Mouse (Mus musculus): ENCODE measurements around the gene Rgs9. TPM values are rescaled to one million over a fixed set of nuclear protein-coding genes. Genes with fewer than 3 reads are reported as not detected.
A peak's percentile ranks its signal among the peaks of the same experiment; 100 is the strongest.
"Not testable (repeated sequence)": the region's sequence is repeated elsewhere in the genome, so short reads cannot be mapped to it uniquely, and the experiment has no call there.

The Rgs9 gene
- polyA plus RNA-seq, 1 experiment from 2014 or later, result 3.0 TPM

DNA sequence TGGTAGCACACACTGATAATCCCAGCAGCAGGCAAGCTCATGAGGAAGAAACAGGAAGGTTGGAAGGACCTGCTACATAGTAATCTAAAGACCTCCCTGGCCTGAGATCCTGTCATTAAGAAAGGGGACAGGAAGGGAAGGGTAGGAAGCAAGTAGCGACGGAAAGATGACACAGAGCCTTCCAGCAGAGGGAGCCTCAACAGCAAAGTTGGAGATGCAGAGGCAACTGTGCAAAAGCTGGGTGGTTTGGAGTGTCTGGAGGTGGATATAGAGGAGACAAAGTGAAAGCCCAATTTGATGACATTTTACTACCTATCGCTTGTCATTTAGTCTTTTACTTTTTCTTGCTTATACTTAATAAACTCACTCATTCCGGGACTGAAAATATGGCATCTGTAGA lies 19.0 kb upstream of the Rgs9 start:
- WGBS, result 41% methylated on average over 4 of the region's 4 CpGs
- Histone ChIP-seq H3K36me3 (ENCODE audit: insufficient read depth, low read length) (no peaks in the 10 kb centered on the region), H3K4me3 (ENCODE audit: low read depth, low read length) (no peak overlapping the region), H3K9me3 (ENCODE audit: low read length) (no peaks in the 10 kb centered on the region), H3K4me1 (ENCODE audit: insufficient read depth, low read depth, low read length) (peaks cover 4% of the 10 kb centered on the region; the same call in 1 of the 2 replicates), H3K9ac (replicated peaks; ENCODE audit: low read depth) (no peak overlapping the region), H3K27ac (ENCODE audit: low read length) (no peak overlapping the region), H3K27me3 (replicated peaks; ENCODE audit: insufficient read depth, low read length) (no peaks in the 10 kb centered on the region), H3K4me2 (replicated peaks; ENCODE audit: low read depth, low read length) (no peak overlapping the region)
- TF ChIP-seq EP300 (IDR thresholded peaks at IDR 0.05), result no peak
- TF ChIP-seq CTCF (IDR thresholded peaks at IDR 0.05), result peak; percentile 79
- ATAC-seq (no peak), DNase-seq (ENCODE audit: low spot score) (peak; percentile 40)

DNA sequence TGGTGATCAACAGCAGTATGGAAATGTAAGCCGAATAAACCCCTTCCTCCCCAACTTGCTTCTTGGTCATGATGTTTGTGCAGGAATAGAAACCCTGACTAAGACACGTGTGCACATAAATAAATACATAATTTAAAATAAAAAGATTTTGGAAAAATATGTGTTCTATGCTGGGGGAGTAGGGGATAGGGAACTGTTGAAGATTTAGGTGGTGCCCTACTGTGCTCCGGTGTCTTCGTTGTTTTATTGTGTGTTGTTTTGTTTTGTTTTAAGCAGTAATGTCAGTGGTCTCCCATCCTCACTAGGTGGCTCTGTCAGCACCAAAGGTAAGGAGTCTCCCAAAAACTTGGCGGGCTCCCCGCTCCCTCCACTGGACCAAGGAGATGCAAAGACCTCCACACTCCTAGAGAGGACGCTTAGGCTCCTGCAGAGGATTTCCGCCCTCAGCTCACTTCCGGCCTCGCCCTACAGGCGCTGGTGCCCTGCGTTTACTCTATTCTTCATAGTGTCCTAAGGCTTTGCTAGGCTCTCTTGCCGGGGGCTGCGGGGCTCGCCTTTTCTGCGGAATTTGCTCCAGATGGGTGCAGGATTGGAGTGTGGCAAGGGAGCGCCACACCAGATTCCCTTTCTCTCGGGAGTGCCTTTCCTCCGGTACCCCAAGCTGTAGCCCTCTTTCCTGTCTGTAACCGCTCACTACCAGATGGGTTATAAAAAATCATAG lies 14.1 kb upstream of the Rgs9 start:
- H3K4me1 ChIP-seq (ENCODE audit: insufficient read depth, low read depth, low read length), result peaks cover 4% of the 10 kb centered on the region; the same call in 1 of the 2 replicates
- peak overlapping the region; percentile 56 for H3K4me3 ChIP-seq (ENCODE audit: low read depth, low read length)
- H3K9me3 ChIP-seq (ENCODE audit: low read length), result no peaks in the 10 kb centered on the region
- WGBS, result 12% methylated on average over 20 of the region's 20 CpGs
- peak overlapping the region; percentile 61 for H3K9ac ChIP-seq (replicated peaks; ENCODE audit: low read depth)
- no peak overlapping the region; the same call in 1 of the 2 replicates for H3K27ac ChIP-seq (ENCODE audit: low read length)
- no peaks in the 10 kb centered on the region for H3K27me3 ChIP-seq (replicated peaks; ENCODE audit: insufficient read depth, low read length)
- no peaks in the 10 kb centered on the region for H3K36me3 ChIP-seq (ENCODE audit: insufficient read depth, low read length)
- peak overlapping the region; percentile 80 for H3K4me2 ChIP-seq (replicated peaks; ENCODE audit: low read depth, low read length)
- DNase-seq (ENCODE audit: low spot score) (peak; percentile 80), ATAC-seq (peak; percentile 91)
- TF ChIP-seq EP300 (IDR thresholded peaks at IDR 0.05) (0 out of 2 replicates have a peak, but pooled peaks have one; percentile 9), CTCF (IDR thresholded peaks at IDR 0.05) (peak; percentile 30)

GRCm38 (mm10) chr11:109305680-109306079 lies 7.8 kb upstream of the Rgs9 start:
- H3K4me3 ChIP-seq (ENCODE audit: low read depth, low read length), result no peak overlapping the region
- no peaks in the 10 kb centered on the region for H3K4me1 ChIP-seq (ENCODE audit: insufficient read depth, low read depth, low read length)
- DNase-seq (ENCODE audit: low spot score) (no peak), ATAC-seq (no peak)
- H3K36me3 ChIP-seq (ENCODE audit: insufficient read depth, low read length), result no peaks in the 10 kb centered on the region
- no peaks in the 10 kb centered on the region for H3K9me3 ChIP-seq (ENCODE audit: low read length)
- WGBS, result 86% methylated on average over 5 of the region's 5 CpGs
- H3K9ac ChIP-seq (replicated peaks; ENCODE audit: low read depth), result no peak overlapping the region
- no peak overlapping the region for H3K4me2 ChIP-seq (replicated peaks; ENCODE audit: low read depth, low read length)
- H3K27me3 ChIP-seq (replicated peaks; ENCODE audit: insufficient read depth, low read length), result no peaks in the 10 kb centered on the region
- TF ChIP-seq EP300 (IDR thresholded peaks at IDR 0.05) (no peak), CTCF (IDR thresholded peaks at IDR 0.05) (no peak)
- no peak overlapping the region for H3K27ac ChIP-seq (ENCODE audit: low read length)

DNA sequence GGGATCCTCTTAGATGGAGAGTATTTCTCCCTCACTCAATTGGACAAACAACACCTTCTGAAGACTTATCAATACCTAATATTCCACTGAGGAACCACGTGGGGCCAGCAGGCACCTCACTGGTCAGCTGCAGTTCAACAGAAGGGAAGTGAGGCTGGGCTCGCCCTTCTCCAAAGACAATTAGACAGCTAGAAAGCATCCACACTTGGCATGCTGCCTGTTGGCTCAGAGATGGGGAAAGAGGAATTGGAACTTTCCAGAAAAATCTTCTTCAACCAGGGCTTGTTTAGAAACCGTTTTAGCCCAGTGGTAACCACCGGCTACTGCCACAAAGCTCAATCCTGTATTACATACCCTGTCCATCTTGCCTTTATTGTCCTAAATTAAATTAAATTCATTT lies 4.4 kb upstream of the Rgs9 start:
- peak; percentile 56 for DNase-seq (ENCODE audit: low spot score)
- Histone ChIP-seq H3K9me3 (ENCODE audit: low read length) (no peaks in the 10 kb centered on the region), H3K4me3 (ENCODE audit: low read depth, low read length) (no peak overlapping the region), H3K4me1 (ENCODE audit: insufficient read depth, low read depth, low read length) (no peaks in the 10 kb centered on the region), H3K27me3 (replicated peaks; ENCODE audit: insufficient read depth, low read length) (no peaks in the 10 kb centered on the region), H3K27ac (ENCODE audit: low read length) (no peak overlapping the region), H3K9ac (replicated peaks; ENCODE audit: low read depth) (no peak overlapping the region), H3K36me3 (ENCODE audit: insufficient read depth, low read length) (no peaks in the 10 kb centered on the region), H3K4me2 (replicated peaks; ENCODE audit: low read depth, low read length) (no peak overlapping the region)
- WGBS, result 27% methylated on average over 4 of the region's 4 CpGs
- TF ChIP-seq EP300 (IDR thresholded peaks at IDR 0.05), result no peak
- TF ChIP-seq CTCF (IDR thresholded peaks at IDR 0.05), result no peak
- no peak for ATAC-seq

- Histone ChIP-seq H3K4me3 (ENCODE audit: low read depth, low read length) (no peak overlapping the region), H3K4me1 (ENCODE audit: insufficient read depth, low read depth, low read length) (no peaks in the 10 kb centered on the region; the same call in 1 of the 2 replicates), H3K4me2 (replicated peaks; ENCODE audit: low read depth, low read length) (no peak overlapping the region), H3K27ac (ENCODE audit: low read length) (no peak overlapping the region), H3K9ac (replicated peaks; ENCODE audit: low read depth) (no peak overlapping the region), H3K9me3 (ENCODE audit: low read length) (no peaks in the 10 kb centered on the region), H3K27me3 (replicated peaks; ENCODE audit: insufficient read depth, low read length) (no peaks in the 10 kb centered on the region), H3K36me3 (ENCODE audit: insufficient read depth, low read length) (no peaks in the 10 kb centered on the region)
- DNase-seq (ENCODE audit: low spot score) (no peak), ATAC-seq (no peak)
- TF ChIP-seq CTCF (IDR thresholded peaks at IDR 0.05) (no peak), EP300 (IDR thresholded peaks at IDR 0.05) (no peak)
- WGBS, result 80% methylated on average over 7 of the region's 7 CpGs
These were observed 898 bp downstream of the Rgs9 start for GRCm38 (mm10) chr11:109297031-109297430.

- TF ChIP-seq EP300 (IDR thresholded peaks at IDR 0.05), result no peak
- TF ChIP-seq CTCF (IDR thresholded peaks at IDR 0.05), result no peak
- no peak for ATAC-seq
- no peaks in the 10 kb centered on the region; the same call in 1 of the 2 replicates for H3K4me1 ChIP-seq (ENCODE audit: insufficient read depth, low read depth, low read length)
- H3K27ac ChIP-seq (ENCODE audit: low read length), result no peak overlapping the region
- H3K36me3 ChIP-seq (ENCODE audit: insufficient read depth, low read length), result no peaks in the 10 kb centered on the region
- no peak overlapping the region for H3K9ac ChIP-seq (replicated peaks; ENCODE audit: low read depth)
- 42% methylated on average over 3 of the region's 3 CpGs for WGBS
- H3K4me3 ChIP-seq (ENCODE audit: low read depth, low read length), result no peak overlapping the region
- no peak for DNase-seq (ENCODE audit: low spot score)
- H3K4me2 ChIP-seq (replicated peaks; ENCODE audit: low read depth, low read length), result no peak overlapping the region
- no peaks in the 10 kb centered on the region for H3K27me3 ChIP-seq (replicated peaks; ENCODE audit: insufficient read depth, low read length)
- H3K9me3 ChIP-seq (ENCODE audit: low read length), result no peaks in the 10 kb centered on the region
These were observed 5.9 kb downstream of the Rgs9 start for GRCm38 (mm10) chr11:109292056-109292455.

DNA sequence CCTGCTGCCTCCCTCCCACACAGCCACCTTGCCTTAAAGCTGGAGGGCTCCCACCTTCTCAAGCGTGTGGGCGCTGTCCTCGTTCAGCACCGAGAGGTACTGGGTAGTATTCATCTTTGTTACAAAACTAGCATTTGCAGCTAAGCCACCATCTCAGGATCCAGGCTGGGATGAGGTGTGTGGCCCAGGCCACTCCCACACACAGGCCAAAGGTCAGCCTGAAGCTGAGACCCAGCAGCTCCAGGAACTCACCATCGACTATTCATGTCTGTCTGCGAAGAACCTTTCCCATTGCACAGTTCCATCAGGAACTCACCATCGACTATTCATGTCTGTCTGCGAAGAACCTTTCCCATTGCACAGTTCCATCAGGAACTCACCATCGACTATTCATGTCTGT lies 8.6 kb downstream of the Rgs9 start:
- H3K4me3 ChIP-seq (ENCODE audit: low read depth, low read length); H3K9me3 ChIP-seq (ENCODE audit: low read length); H3K27me3 ChIP-seq (replicated peaks; ENCODE audit: insufficient read depth, low read length); DNase-seq (ENCODE audit: low spot score); H3K9ac ChIP-seq (replicated peaks; ENCODE audit: low read depth); ATAC-seq; H3K27ac ChIP-seq (ENCODE audit: low read length); H3K4me1 ChIP-seq (ENCODE audit: insufficient read depth, low read depth, low read length); H3K4me2 ChIP-seq (replicated peaks; ENCODE audit: low read depth, low read length); H3K36me3 ChIP-seq (ENCODE audit: insufficient read depth, low read length): not testable (repeated sequence)
- 95% methylated on average over 9 of the region's 9 CpGs for WGBS

Measured in lung, postnatal 0 days (tissue).